Mouse (Mus musculus) lung, postnatal 4 days (tissue): Measurements from ENCODE around the gene Tpm3.

Experiments used
- DNase-seq, 2 experiments: peaks; one replicate each; pipeline ENCODE4 v3.0.0; 2021

The Tpm3 gene

GRCm38 (mm10) chr3:90139962-90140361 is 67.5 kb downstream of the Tpm3 start:
- DNase-seq = no peak

- no peak for DNase-seq
Observed at GRCm38 (mm10) chr3:90145461-90145860, 73.0 kb downstream of the Tpm3 start.

GRCm38 (mm10) chr3:90146651-90147050 is 74.2 kb downstream of the Tpm3 start:
- DNase-seq = no peak
